Mouse (Mus musculus): ENCODE measurements at regions not wholly inside any gene's neighbourhood (a gene's known extent, or its start where the extent isn't known, plus 50 kb on each side); places are given as distances from the start of the nearest gene placed in this dataset.

GRCm38 (mm10) chr6:93084286-93084685 lies 141.0 kb upstream of the Adamts9 start:
- Histone ChIP-seq H3K4me1 (no peaks in the 10 kb centered on the region), H3K9me3 (no peaks in the 10 kb centered on the region), H3K4me2 (replicated peaks) (no peak overlapping the region), H3K9ac (replicated peaks) (no peak overlapping the region), H3K4me3 (no peak overlapping the region), H3K36me3 (no peaks in the 10 kb centered on the region), H3K27me3 (peaks cover 8% of the 10 kb centered on the region; the same call in 1 of the 2 replicates), H3K27ac (replicated peaks) (no peak overlapping the region)
- ATAC-seq (ENCODE audit: low FRiP score, low read depth): no peak
- 93% methylated on average over 1 of the region's 1 CpGs for WGBS

GRCm38 (mm10) chr6:93083716-93084115 lies 140.4 kb upstream of the Adamts9 start:
- Histone ChIP-seq H3K4me2 (replicated peaks) (no peak overlapping the region), H3K9ac (replicated peaks) (no peak overlapping the region), H3K4me1 (no peaks in the 10 kb centered on the region), H3K9me3 (no peaks in the 10 kb centered on the region), H3K4me3 (no peak overlapping the region), H3K36me3 (no peaks in the 10 kb centered on the region), H3K27me3 (peaks cover 8% of the 10 kb centered on the region; the same call in 1 of the 2 replicates), H3K27ac (replicated peaks) (no peak overlapping the region)
- no peak for ATAC-seq (ENCODE audit: low FRiP score, low read depth)
- 91% methylated on average over 6 of the region's 6 CpGs for WGBS

- H3K36me3 ChIP-seq: no peaks in the 10 kb centered on the region
- no peak overlapping the region for H3K4me3 ChIP-seq
- H3K4me1 ChIP-seq: no peaks in the 10 kb centered on the region
- WGBS: 82% methylated on average over 4 of the region's 4 CpGs
- H3K4me2 ChIP-seq (replicated peaks): no peak overlapping the region
- H3K27ac ChIP-seq (replicated peaks): no peak overlapping the region
- H3K9me3 ChIP-seq: no peaks in the 10 kb centered on the region
- no peak overlapping the region for H3K9ac ChIP-seq (replicated peaks)
- ATAC-seq (ENCODE audit: low FRiP score, low read depth): no peak
- 0 out of 2 replicates have a peak, but pooled peaks cover 3% of the 10 kb centered on the region for H3K27me3 ChIP-seq
Measured at GRCm38 (mm10) chr6:93082205-93082604, 138.9 kb upstream of the Adamts9 start.

GRCm38 (mm10) chr6:93076681-93077080 lies 133.4 kb upstream of the Adamts9 start:
- H3K4me2 ChIP-seq (replicated peaks): no peak overlapping the region
- no peak overlapping the region for H3K9ac ChIP-seq (replicated peaks)

GRCm38 (mm10) chr6:93075867-93076266 lies 132.6 kb upstream of the Adamts9 start:
- H3K27ac ChIP-seq (replicated peaks): no peak overlapping the region
- no peak for ATAC-seq (ENCODE audit: low FRiP score, low read depth)
- no peak overlapping the region for H3K9ac ChIP-seq (replicated peaks)
- no peak overlapping the region for H3K4me3 ChIP-seq
- no peak overlapping the region for H3K4me2 ChIP-seq (replicated peaks)
- H3K36me3 ChIP-seq: no peaks in the 10 kb centered on the region
- 68% methylated on average over 5 of the region's 5 CpGs for WGBS
- H3K9me3 ChIP-seq: no peaks in the 10 kb centered on the region
- H3K4me1 ChIP-seq: no peaks in the 10 kb centered on the region
- no peaks in the 10 kb centered on the region for H3K27me3 ChIP-seq

More at GRCm38 (mm10) chr6:93076681-93077080, 133.4 kb upstream of the Adamts9 start:
- Histone ChIP-seq H3K9me3 (no peaks in the 10 kb centered on the region), H3K4me1 (no peaks in the 10 kb centered on the region), H3K27ac (replicated peaks) (no peak overlapping the region), H3K27me3 (no peaks in the 10 kb centered on the region), H3K36me3 (no peaks in the 10 kb centered on the region), H3K4me3 (no peak overlapping the region)
- ATAC-seq (ENCODE audit: low FRiP score, low read depth): no peak
- 90% methylated on average over 1 of the region's 1 CpGs for WGBS

- Histone ChIP-seq H3K4me1 (no peaks in the 10 kb centered on the region), H3K27ac (replicated peaks) (no peak overlapping the region), H3K9ac (replicated peaks) (no peak overlapping the region), H3K4me2 (replicated peaks) (no peak overlapping the region), H3K4me3 (no peak overlapping the region), H3K9me3 (no peaks in the 10 kb centered on the region), H3K36me3 (no peaks in the 10 kb centered on the region), H3K27me3 (no peaks in the 10 kb centered on the region)
- 91% methylated on average over 4 of the region's 4 CpGs for WGBS
- ATAC-seq (ENCODE audit: low FRiP score, low read depth): no peak
Measured at GRCm38 (mm10) chr6:93075011-93075410, 131.7 kb upstream of the Adamts9 start.

GRCm38 (mm10) chr6:93070916-93071315 lies 127.6 kb upstream of the Adamts9 start:
- H3K4me2 ChIP-seq (replicated peaks): no peak overlapping the region
- 92% methylated on average over 5 of the region's 5 CpGs for WGBS

GRCm38 (mm10) chr6:93067808-93068207 lies 124.5 kb upstream of the Adamts9 start:
- WGBS: 91% methylated on average over 5 of the region's 5 CpGs
- no peak for ATAC-seq (ENCODE audit: low FRiP score, low read depth)
- no peaks in the 10 kb centered on the region for H3K27me3 ChIP-seq
- no peaks in the 10 kb centered on the region for H3K9me3 ChIP-seq
- H3K4me1 ChIP-seq: peaks cover 10% of the 10 kb centered on the region; the same call in 1 of the 2 replicates
- H3K4me3 ChIP-seq: no peak overlapping the region
- H3K36me3 ChIP-seq: no peaks in the 10 kb centered on the region
- no peak overlapping the region for H3K27ac ChIP-seq (replicated peaks)
- no peak overlapping the region for H3K4me2 ChIP-seq (replicated peaks)
- H3K9ac ChIP-seq (replicated peaks): no peak overlapping the region

More at GRCm38 (mm10) chr6:93070916-93071315, 127.6 kb upstream of the Adamts9 start:
- no peak overlapping the region for H3K9ac ChIP-seq (replicated peaks)
- H3K27ac ChIP-seq (replicated peaks): no peak overlapping the region
- no peaks in the 10 kb centered on the region for H3K36me3 ChIP-seq
- no peaks in the 10 kb centered on the region for H3K27me3 ChIP-seq
- no peaks in the 10 kb centered on the region for H3K9me3 ChIP-seq
- H3K4me1 ChIP-seq: peaks cover 10% of the 10 kb centered on the region; the same call in 1 of the 2 replicates
- ATAC-seq (ENCODE audit: low FRiP score, low read depth): no peak
- no peak overlapping the region for H3K4me3 ChIP-seq

GRCm38 (mm10) chr6:93066553-93067376 lies 123.5 kb upstream of the Adamts9 start:
- Histone ChIP-seq H3K27ac (replicated peaks) (no peak overlapping the region), H3K27me3 (no peaks in the 10 kb centered on the region), H3K4me1 (peaks cover 14% of the 10 kb centered on the region; the same call in 1 of the 2 replicates), H3K4me3 (no peak overlapping the region), H3K36me3 (no peaks in the 10 kb centered on the region), H3K9me3 (no peaks in the 10 kb centered on the region), H3K4me2 (replicated peaks) (no peak overlapping the region), H3K9ac (replicated peaks) (no peak overlapping the region)
- WGBS: 49% methylated on average over 11 of the region's 11 CpGs
- no peak for ATAC-seq (ENCODE audit: low FRiP score, low read depth)

- Histone ChIP-seq H3K36me3 (no peaks in the 10 kb centered on the region), H3K27me3 (no peaks in the 10 kb centered on the region), H3K4me3 (no peak overlapping the region), H3K9me3 (no peaks in the 10 kb centered on the region), H3K27ac (replicated peaks) (no peak overlapping the region), H3K4me1 (peaks cover 14% of the 10 kb centered on the region; the same call in 1 of the 2 replicates), H3K9ac (replicated peaks) (no peak overlapping the region), H3K4me2 (replicated peaks) (no peak overlapping the region)
- ATAC-seq (ENCODE audit: low FRiP score, low read depth): no peak
- 74% methylated on average over 12 of the region's 12 CpGs for WGBS
Measured at GRCm38 (mm10) chr6:93065917-93066552, 122.7 kb upstream of the Adamts9 start.

- H3K9me3 ChIP-seq: no peaks in the 10 kb centered on the region
- H3K4me1 ChIP-seq: peaks cover 14% of the 10 kb centered on the region; the same call in 1 of the 2 replicates
- no peaks in the 10 kb centered on the region for H3K27me3 ChIP-seq
- no peak overlapping the region for H3K27ac ChIP-seq (replicated peaks)
- H3K4me2 ChIP-seq (replicated peaks): no peak overlapping the region
- ATAC-seq (ENCODE audit: low FRiP score, low read depth): no peak
- no peaks in the 10 kb centered on the region for H3K36me3 ChIP-seq
- H3K9ac ChIP-seq (replicated peaks): no peak overlapping the region
- 87% methylated on average over 6 of the region's 6 CpGs for WGBS
- H3K4me3 ChIP-seq: no peak overlapping the region
Measured at GRCm38 (mm10) chr6:93065366-93065765, 122.1 kb upstream of the Adamts9 start.

- no peaks in the 10 kb centered on the region for H3K36me3 ChIP-seq
- peaks cover 14% of the 10 kb centered on the region; the same call in 1 of the 2 replicates for H3K4me1 ChIP-seq
- no peak overlapping the region for H3K4me2 ChIP-seq (replicated peaks)
- no peak overlapping the region for H3K9ac ChIP-seq (replicated peaks)
- H3K9me3 ChIP-seq: no peaks in the 10 kb centered on the region
- H3K4me3 ChIP-seq: no peak overlapping the region
- no peak overlapping the region for H3K27ac ChIP-seq (replicated peaks)
- no peaks in the 10 kb centered on the region for H3K27me3 ChIP-seq
- 93% methylated on average over 7 of the region's 7 CpGs for WGBS
- ATAC-seq (ENCODE audit: low FRiP score, low read depth): no peak
Measured at GRCm38 (mm10) chr6:93064366-93064765, 121.1 kb upstream of the Adamts9 start.
